Mouse (Mus musculus): Measurements from ENCODE around the gene Gm28230. TPM values are rescaled to one million over a fixed set of nuclear protein-coding genes. Genes with fewer than 3 reads are reported as not detected.

Gm28230 gene
- polyA plus RNA-seq, 1 experiment from 2014 or later, result not detected

DNA sequence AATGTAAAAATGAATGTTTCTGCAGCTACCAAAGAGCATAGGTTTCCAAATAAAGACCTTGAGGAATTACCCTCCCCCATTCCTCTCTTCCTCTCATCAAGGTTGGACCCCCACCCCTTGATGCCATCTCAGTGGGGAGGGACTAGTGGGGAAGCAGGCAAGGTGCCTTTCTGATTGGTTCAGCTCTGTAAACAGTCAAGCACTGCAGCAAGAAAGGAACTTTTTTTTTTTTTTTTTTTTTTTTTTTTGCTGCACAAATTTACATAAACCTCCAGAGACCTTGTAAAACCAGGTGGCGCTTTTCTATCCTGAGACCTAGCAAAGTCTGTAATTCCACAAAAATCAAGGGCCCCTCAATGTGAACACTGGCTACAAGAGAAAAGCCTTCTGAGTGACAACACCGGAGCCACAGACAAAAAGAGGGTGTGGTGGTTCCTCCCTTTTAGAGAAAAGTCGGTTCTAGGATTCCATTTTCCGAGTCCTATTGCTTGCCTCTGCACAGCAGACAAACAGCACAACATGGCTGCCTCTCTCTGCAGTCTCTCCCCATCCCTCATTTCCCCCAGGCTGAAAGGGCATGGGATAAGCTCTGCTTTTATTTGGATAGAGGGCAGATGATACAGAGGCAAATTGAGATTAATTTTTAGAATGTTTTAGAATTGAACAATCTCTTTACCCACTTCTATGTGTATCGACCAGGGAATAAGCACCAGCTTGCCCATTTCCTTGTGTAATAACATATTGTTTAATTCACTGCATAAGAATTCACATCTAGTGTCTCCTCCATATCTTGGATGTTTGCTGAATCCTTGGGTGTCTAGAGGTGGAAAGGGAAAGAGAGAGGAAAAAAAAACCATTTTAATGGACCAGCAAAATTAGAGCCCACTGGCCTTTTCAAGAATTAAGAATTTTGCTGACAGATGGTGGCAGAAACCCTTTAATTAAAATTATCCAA lies 16.8 kb upstream of the Gm28230 start:
- no peaks in the 10 kb centered on the region for H3K9me3 ChIP-seq
- no peak overlapping the region for H3K4me2 ChIP-seq
- H3K27ac ChIP-seq, result no peak overlapping the region
- no peak overlapping the region for H3K4me3 ChIP-seq (replicated peaks)
- H3K27me3 ChIP-seq (replicated peaks), result peaks cover 94% of the 10 kb centered on the region
- peaks cover 17% of the 10 kb centered on the region for H3K4me1 ChIP-seq
- H3K36me3 ChIP-seq, result no peaks in the 10 kb centered on the region
- ATAC-seq (ENCODE audit: insufficient read depth, low FRiP score, low read depth), result no peak
- H3K9ac ChIP-seq, result no peak overlapping the region
- 14% methylated on average over 5 of the region's 5 CpGs for WGBS

DNA sequence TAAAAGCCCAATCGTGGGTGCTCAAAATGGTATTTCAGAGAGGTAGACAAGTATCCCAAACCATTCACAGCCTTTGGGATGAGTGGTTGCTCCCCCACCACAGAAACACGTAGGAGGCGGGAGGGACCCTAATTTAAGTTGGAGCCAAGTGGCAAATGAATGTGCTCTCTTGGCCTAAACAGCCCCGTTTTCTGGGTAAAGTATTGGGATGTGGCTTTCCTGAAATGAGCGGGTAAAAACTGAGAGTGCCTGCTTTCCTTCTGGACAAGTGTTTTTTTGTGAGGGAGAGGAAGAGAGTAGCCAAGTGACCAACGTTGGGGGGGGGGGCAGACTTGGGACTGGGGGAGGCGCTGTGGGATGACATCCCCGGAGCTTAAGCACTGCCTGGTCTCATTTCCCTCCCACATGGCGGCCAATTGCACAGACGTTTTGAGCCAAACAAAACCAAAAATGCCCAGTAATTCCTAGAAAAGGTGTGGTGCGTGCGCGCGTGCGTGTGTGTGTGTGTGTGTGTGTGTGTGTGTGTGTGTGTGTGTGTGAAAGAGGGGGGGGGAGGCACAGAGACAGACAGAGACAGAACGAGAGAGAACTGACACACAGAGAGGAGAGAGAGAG lies 15.5 kb upstream of the Gm28230 start:
- no peak overlapping the region; the same call in 1 of the 2 replicates for H3K4me3 ChIP-seq (replicated peaks)
- H3K27ac ChIP-seq, result no peak overlapping the region
- H3K9me3 ChIP-seq, result no peaks in the 10 kb centered on the region
- H3K9ac ChIP-seq, result no peak overlapping the region
- H3K4me2 ChIP-seq, result peak overlapping the region; percentile 10; the same call in 1 of the 2 replicates
- peaks cover 9% of the 10 kb centered on the region for H3K4me1 ChIP-seq
- WGBS, result 3% methylated on average over 16 of the region's 16 CpGs
- peaks cover 94% of the 10 kb centered on the region for H3K27me3 ChIP-seq (replicated peaks)
- H3K36me3 ChIP-seq, result no peaks in the 10 kb centered on the region
- no peak for ATAC-seq (ENCODE audit: insufficient read depth, low FRiP score, low read depth)

DNA sequence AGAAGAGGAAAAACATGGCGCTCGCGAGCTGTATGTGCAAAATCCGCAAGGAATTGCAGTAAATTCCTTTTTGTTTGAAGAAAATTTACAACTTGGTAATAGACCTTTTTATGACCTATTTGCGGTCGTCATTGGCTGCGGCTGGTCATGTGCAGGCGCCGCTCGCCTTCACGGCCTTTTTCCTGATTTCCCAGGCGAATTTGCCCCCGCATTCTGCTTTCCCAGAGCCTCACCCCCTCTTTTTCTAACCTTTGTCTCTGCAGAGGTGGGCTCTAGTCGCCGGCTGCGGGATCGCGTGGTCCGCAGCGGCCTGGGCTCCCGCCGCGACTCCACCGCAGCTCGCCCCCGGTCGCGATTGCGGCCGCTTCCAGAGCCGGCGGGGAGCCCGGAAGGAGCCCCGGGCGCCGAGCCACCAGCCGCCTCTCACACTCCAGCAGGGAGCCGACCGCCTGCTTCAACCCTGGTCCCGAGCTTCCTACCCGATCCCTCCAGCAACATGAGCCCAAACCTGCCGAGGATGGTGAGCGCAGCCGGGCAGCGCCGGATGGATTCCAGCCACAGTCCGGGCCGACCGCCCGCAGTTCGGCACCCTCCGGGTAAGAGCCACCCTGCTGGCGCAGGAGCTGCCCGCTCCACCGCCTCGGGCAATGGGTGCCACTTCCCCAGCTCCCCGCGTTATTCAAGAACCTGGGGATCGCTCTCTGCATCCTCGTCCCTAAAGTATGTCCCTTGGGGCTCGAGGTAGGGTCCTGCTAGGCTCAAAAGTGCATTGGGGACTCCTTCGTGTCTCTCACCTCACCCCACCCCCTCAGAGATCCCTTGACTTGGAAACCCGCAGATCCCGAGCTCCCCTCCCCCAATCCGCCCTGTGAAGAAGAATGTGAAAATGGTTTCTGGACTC lies 14.6 kb upstream of the Gm28230 start, which contains the start of the genes Hoxd3 and Hoxd4:
TSS of gene Hoxd3 (plus strand) at position 207 of the 901 bp plus-strand sequence.
TSS of gene Hoxd4 (plus strand) at position 209 of the 901 bp plus-strand sequence.
- H3K9ac ChIP-seq, result no peak within 1 kb of the TSS
- H3K36me3 ChIP-seq, result no peaks in the 10 kb centered on the region
- WGBS, result under 1% methylated on average over 65 of the region's 65 CpGs
- peaks cover 94% of the 10 kb centered on the region for H3K27me3 ChIP-seq (replicated peaks)
- no peak for ATAC-seq (ENCODE audit: insufficient read depth, low FRiP score, low read depth)
- H3K9me3 ChIP-seq, result no peaks in the 10 kb centered on the region
- peaks cover 9% of the 10 kb centered on the region for H3K4me1 ChIP-seq
- H3K4me3 ChIP-seq (replicated peaks), result peak within 1 kb of the TSS; percentile 38
- peak within 1 kb of the TSS; percentile 46 for H3K4me2 ChIP-seq
- H3K27ac ChIP-seq, result no peak within 1 kb of the TSS

DNA sequence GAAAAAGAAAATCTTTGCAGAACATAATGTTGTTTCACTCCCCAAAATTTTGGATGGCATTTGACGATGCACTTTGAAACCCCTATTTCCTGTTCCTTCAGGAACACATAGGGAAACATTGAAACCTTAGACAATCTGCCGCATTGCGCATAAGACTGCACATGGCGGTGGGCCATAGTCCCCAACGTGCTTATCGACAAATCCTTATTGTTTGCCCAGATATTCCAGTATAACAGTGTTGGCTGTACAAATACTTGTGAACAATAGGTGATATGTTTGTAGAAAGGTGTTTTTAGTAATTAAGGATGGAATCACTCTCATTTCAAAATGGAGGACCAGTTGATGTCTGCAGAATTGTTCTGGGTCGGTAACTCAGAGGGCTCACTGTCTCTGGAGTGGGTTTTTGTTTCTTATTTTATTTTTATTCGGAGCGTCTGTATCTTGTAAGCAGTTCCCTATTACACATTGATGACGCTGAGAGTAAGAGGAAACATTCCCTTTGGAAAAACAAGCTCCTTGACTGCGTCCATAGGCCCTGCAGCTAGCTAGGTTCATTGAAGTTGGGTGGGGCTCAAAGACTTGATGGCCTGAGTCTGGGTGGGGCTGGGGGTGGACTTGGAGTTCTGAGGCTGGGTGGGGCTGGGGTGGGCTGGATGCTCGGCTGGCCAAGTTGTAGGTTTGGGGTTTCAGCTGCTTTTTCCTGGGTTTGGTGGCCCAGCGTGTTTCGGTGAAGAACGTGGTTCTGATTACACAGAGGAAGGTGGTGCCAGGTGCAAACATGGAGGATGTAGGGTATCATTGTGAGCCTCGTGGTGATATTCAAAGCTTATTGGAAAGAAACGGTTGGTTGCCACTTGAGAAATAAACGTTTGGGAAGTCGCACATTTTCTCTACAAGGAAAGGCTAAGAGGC lies 13.0 kb upstream of the Gm28230 start:
- Histone ChIP-seq H3K4me3 (replicated peaks) (no peak overlapping the region), H3K27me3 (replicated peaks) (peaks cover 93% of the 10 kb centered on the region), H3K4me2 (no peak overlapping the region), H3K4me1 (peaks cover 9% of the 10 kb centered on the region), H3K9ac (no peak overlapping the region), H3K27ac (no peak overlapping the region), H3K9me3 (no peaks in the 10 kb centered on the region), H3K36me3 (no peaks in the 10 kb centered on the region)
- WGBS, result 16% methylated on average over 19 of the region's 19 CpGs
- no peak for ATAC-seq (ENCODE audit: insufficient read depth, low FRiP score, low read depth)

DNA sequence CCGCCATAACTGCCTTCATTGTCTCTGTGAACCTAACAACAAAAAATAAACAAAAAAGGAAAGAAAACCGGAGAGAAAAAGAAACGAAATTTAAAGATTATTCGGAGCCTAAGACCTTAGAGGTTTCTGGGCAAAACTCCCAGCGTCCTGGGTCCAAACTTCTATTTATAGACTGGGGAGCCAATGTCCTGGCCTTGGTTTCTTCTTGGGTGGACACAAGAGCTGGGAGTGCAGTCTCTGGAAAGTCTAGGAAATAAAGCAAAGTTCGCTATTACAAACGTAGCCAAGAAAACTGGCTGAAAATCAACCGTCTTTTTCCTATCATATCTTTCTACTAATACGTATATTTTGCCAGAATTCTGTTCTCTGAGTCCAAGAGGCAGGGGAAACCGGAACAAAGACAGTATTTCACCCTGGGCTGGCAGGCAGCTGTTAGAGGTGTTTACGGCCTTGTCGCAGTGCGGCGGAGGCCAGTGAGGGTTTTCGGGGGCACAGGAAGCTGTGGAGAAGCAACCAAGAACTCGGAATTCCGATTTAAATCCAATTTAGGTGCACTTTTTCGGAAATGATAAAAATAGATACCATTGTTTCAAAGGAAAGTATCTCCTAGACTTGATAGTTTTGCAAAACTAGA lies 12.3 kb upstream of the Gm28230 start:
- peaks cover 9% of the 10 kb centered on the region for H3K4me1 ChIP-seq
- no peaks in the 10 kb centered on the region for H3K9me3 ChIP-seq
- 12% methylated on average over 18 of the region's 18 CpGs for WGBS
- H3K27me3 ChIP-seq (replicated peaks), result peaks cover 90% of the 10 kb centered on the region
- no peak overlapping the region for H3K9ac ChIP-seq
- H3K36me3 ChIP-seq, result no peaks in the 10 kb centered on the region
- no peak for ATAC-seq (ENCODE audit: insufficient read depth, low FRiP score, low read depth)
- H3K4me3 ChIP-seq (replicated peaks), result no peak overlapping the region
- no peak overlapping the region for H3K4me2 ChIP-seq
- no peak overlapping the region; the same call in 1 of the 2 replicates for H3K27ac ChIP-seq

DNA sequence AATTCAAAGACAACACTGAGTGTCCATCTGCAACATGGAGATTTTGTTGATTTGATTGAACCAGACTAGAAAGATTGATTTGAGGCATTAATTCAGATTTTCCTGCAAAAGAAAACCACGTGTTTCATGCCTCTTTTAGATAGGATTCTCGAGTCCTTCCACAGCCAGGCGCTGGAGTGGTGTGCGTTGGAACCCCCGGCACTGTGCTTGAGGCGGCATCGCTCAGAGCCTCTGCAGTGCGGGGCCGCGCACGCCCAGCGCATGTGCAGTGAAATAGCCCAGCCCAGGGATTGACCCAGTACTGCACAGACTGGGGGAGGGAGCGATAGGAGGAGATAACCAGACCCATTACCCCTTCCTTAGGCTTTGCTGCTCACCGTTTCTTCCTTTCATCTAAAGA lies 11.6 kb upstream of the Gm28230 start:
- no peak for ATAC-seq (ENCODE audit: insufficient read depth, low FRiP score, low read depth)
- H3K9me3 ChIP-seq, result no peaks in the 10 kb centered on the region
- H3K27ac ChIP-seq, result no peak overlapping the region
- H3K9ac ChIP-seq, result no peak overlapping the region
- H3K4me3 ChIP-seq (replicated peaks), result no peak overlapping the region
- WGBS, result 5% methylated on average over 14 of the region's 14 CpGs
- peak overlapping the region; percentile 29 for H3K4me2 ChIP-seq
- peaks cover 89% of the 10 kb centered on the region for H3K27me3 ChIP-seq (replicated peaks)
- H3K36me3 ChIP-seq, result no peaks in the 10 kb centered on the region
- H3K4me1 ChIP-seq, result peaks cover 9% of the 10 kb centered on the region

DNA sequence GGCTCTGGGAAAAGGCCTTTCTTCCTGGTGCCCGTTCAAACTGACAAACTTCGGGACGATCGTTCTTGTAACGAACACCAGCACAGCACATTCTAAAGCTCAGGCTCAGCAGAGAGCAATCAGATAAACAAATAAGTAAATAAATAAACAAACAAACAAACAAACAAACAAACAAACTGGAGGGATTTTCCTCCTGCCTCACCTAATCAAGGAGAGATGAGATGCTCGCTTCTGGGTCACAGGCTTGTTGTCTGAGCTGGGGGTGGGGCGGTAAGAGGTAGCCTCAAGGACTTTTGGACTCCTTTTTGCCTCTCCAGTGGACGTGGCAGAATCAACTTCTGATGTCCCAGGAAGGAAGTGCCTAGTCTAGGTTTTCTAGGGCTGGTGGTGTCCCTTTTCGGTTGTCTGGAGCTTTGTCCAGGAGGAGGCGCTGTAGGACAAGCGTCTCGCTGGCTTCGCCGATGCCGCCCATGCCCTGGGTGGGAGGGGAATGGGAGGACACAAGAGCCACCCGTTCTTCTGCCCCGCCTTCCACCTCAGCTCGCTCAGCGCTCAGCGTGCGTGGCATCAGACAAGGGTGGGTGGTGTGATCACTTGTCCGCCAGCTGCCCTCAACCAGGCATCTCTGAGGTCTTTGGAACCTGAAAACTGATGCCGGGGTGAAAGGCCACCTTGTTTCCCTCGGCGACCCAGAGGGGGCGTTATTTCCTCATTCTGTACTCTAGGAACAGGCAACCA lies 10.9 kb upstream of the Gm28230 start:
- ATAC-seq (ENCODE audit: insufficient read depth, low FRiP score, low read depth), result peak; percentile 66
- peaks cover 89% of the 10 kb centered on the region for H3K27me3 ChIP-seq (replicated peaks)
- H3K9ac ChIP-seq, result no peak overlapping the region
- H3K4me3 ChIP-seq (replicated peaks), result peak overlapping the region; percentile 23; the same call in 1 of the 2 replicates
- H3K27ac ChIP-seq, result no peak overlapping the region
- H3K4me2 ChIP-seq, result peak overlapping the region; percentile 53
- peaks cover 9% of the 10 kb centered on the region for H3K4me1 ChIP-seq
- 3% methylated on average over 26 of the region's 26 CpGs for WGBS
- H3K36me3 ChIP-seq, result no peaks in the 10 kb centered on the region
- no peaks in the 10 kb centered on the region for H3K9me3 ChIP-seq

DNA sequence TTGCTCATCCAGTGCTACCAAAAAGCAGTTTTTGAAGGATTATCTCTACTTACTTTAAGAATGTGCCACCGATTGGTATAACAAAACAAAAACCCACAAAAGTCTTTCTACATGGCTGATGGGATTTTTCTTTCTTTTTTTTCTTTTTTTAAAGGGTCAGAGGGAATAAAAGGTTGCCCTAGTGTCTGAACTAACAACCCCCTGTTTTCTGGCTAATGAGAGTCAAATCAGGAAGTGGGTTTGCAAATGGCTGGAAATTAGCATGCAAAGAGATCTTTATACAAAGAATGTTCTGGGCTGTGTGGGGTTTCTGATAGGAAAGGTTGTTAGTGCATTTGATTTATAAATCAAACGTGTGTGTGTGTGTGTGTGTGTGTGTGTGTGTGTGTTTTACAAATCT lies 6.1 kb upstream of the Gm28230 start:
- Histone ChIP-seq H3K4me2 (no peak overlapping the region), H3K4me1 (peaks cover 2% of the 10 kb centered on the region; the same call in 1 of the 2 replicates), H3K27me3 (replicated peaks) (peaks cover 93% of the 10 kb centered on the region), H3K36me3 (no peaks in the 10 kb centered on the region), H3K9me3 (no peaks in the 10 kb centered on the region), H3K9ac (no peak overlapping the region), H3K4me3 (replicated peaks) (no peak overlapping the region), H3K27ac (no peak overlapping the region)
- WGBS, result 22% methylated on average over 2 of the region's 2 CpGs
- ATAC-seq (ENCODE audit: insufficient read depth, low FRiP score, low read depth), result no peak

DNA sequence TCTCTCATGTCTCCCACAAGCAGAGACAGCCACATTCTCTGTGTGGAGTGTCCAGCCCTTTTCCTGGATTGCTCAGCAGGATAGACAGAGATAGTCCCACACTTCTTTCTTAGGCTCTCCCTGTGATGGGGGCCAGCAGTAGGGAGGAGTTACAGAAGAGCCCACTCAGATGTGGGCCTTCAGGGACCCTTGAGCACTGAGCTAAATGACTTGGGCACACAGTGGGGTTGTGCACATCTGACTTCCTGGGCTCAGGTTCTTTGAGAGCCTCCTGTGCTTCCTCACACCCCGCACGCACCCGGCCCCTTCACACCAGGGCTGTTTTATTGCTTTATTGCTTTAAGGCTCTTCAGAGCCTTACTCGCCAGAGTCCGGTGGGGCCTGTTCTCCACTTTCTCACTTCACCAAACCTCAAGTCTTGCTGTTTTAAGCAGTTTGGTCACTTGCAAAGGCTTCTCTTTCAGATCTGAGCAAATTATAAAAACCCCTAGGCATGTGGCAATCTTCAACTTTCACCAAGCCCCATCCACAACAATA lies 5.5 kb upstream of the Gm28230 start:
- H3K27me3 ChIP-seq (replicated peaks), result peaks cover 93% of the 10 kb centered on the region
- H3K4me3 ChIP-seq (replicated peaks), result no peak overlapping the region
- H3K9me3 ChIP-seq, result no peaks in the 10 kb centered on the region
- ATAC-seq (ENCODE audit: insufficient read depth, low FRiP score, low read depth), result no peak
- no peaks in the 10 kb centered on the region for H3K36me3 ChIP-seq
- H3K4me2 ChIP-seq, result no peak overlapping the region
- WGBS, result 36% methylated on average over 5 of the region's 5 CpGs
- no peak overlapping the region for H3K9ac ChIP-seq
- H3K4me1 ChIP-seq, result no peaks in the 10 kb centered on the region
- H3K27ac ChIP-seq, result no peak overlapping the region

DNA sequence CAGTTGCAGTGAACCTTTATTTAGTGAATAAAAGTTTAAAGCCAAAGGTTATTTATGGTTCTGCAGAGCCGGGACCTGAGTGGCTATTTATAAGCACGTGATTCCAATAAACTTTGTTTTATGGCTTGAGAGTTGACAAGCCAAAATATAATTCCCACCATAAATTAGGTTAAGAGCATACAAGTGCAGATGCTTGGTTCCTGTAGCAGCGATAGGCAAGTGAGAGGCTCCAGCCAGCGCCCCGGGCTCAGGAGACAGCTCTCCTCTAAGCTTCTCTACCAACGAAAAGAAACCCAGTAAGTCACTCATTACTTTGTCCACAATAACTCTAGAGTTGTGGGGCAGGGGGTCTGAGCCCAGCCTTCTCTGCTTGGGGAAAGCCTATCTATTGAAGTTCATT lies 4.6 kb upstream of the Gm28230 start:
- H3K9ac ChIP-seq, result no peak overlapping the region
- no peak overlapping the region for H3K4me3 ChIP-seq (replicated peaks)
- H3K4me1 ChIP-seq, result no peaks in the 10 kb centered on the region
- no peak for ATAC-seq (ENCODE audit: insufficient read depth, low FRiP score, low read depth)
- WGBS, result 15% methylated on average over 6 of the region's 6 CpGs
- peaks cover 93% of the 10 kb centered on the region for H3K27me3 ChIP-seq (replicated peaks)
- H3K36me3 ChIP-seq, result no peaks in the 10 kb centered on the region
- H3K27ac ChIP-seq, result no peak overlapping the region
- H3K4me2 ChIP-seq, result no peak overlapping the region
- no peaks in the 10 kb centered on the region for H3K9me3 ChIP-seq
